In genomic region chr11:80809993-80810821, GRCm38 (mm10) we compare ENCODE assay signal across 8 mouse cellular contexts. TPM values are rescaled to one million over a fixed set of nuclear protein-coding genes. Genes with fewer than 3 reads are reported as not detected.
DNase-seq lines count a peak whose midpoint lies in the region; ATAC-seq and TF ChIP-seq lines count a peak whose summit lies in the region.

TSS of gene Tmem98 (plus strand) at chr11:80810175.

- no peak for TF ChIP-seq EP300 in heart, adult 2 months (IDR thresholded peaks at IDR 0.05; ENCODE audit: insufficient read depth, low read depth, low read length)
- TF ChIP-seq EP300 in liver, postnatal 0 days (IDR thresholded peaks at IDR 0.05; ENCODE audit: low read depth), result no peak

- intact Hi-C loops in heart, adult 2 months (cut with DNase I), result loop anchor here (10.0 kb wide), 1 partner anchor 195 kb away; no protein-coding TSS in a partner anchor

- H3K9me3 ChIP-seq in kidney, embryonic 16.5 days (ENCODE audit: low read length), result peaks cover 2% of the 10 kb centered on the region
- H3K9me3 ChIP-seq in liver, postnatal 0 days (ENCODE audit: low read length), result no peaks in the 10 kb centered on the region

- ATAC-seq in common myeloid progenitor, adult 5-6 weeks (replicated peaks; ENCODE audit: low read depth, poor library complexity, severe bottlenecking), result peak; percentile 23; the same call in 1 of the 2 replicates
- peak; percentile 89 for ATAC-seq in kidney, embryonic 16.5 days (ENCODE audit: low FRiP score, low TSS enrichment)
- ATAC-seq in liver, postnatal 0 days, result peak; percentile 89

- no peaks in the 10 kb centered on the region for H3K79me2 ChIP-seq in heart, adult 2 months (replicated peaks; ENCODE audit: control insufficient read depth, insufficient read depth, low read length)

- H3K4me1 ChIP-seq in testis, adult 2 months (ENCODE audit: control insufficient read depth, insufficient read depth, low read length), result peaks cover 9% of the 10 kb centered on the region
- H3K4me1 ChIP-seq in heart, adult 2 months (ENCODE audit: control insufficient read depth, insufficient read depth, low read length), result peaks cover 3% of the 10 kb centered on the region; the same call in 1 of the 2 replicates
- H3K4me1 ChIP-seq in kidney, embryonic 16.5 days (ENCODE audit: insufficient read depth, low read length), result peaks cover 10% of the 10 kb centered on the region; the same call in 1 of the 2 replicates
- peaks cover 14% of the 10 kb centered on the region; the same call in 1 of the 2 replicates for H3K4me1 ChIP-seq in liver, postnatal 0 days (ENCODE audit: insufficient read depth)

- 1% methylated on average over 54 of the region's 54 CpGs for WGBS in heart, adult 2 months
- under 1% methylated on average over 54 of the region's 54 CpGs for WGBS in kidney, embryonic 16.5 days
- WGBS in liver, postnatal 0 days (ENCODE audit: insufficient replicate concordance), result 7% methylated on average over 42 of the region's 54 CpGs

- peak within 1 kb of the TSS; percentile 74 for H3K4me2 ChIP-seq in kidney, embryonic 16.5 days (replicated peaks; ENCODE audit: low read depth, low read length)
- peak within 1 kb of the TSS; percentile 89 for H3K4me2 ChIP-seq in liver, postnatal 0 days (ENCODE audit: low read depth, low read length)

- no peak for DNase-seq in testis, postnatal 14 days (ENCODE audit: low spot score)
- peak; percentile 62 to 69 for DNase-seq in heart, adult 2 months
- peak; percentile 63 for DNase-seq in liver, postnatal 0 days
- peak; percentile 39 for DNase-seq in ovary, postnatal 14 days (ENCODE audit: low spot score)
- DNase-seq in spleen, postnatal 14 days (ENCODE audit: low spot score in 2 of 2), result no peak

- peak within 1 kb of the TSS; percentile 60 for H3K4me3 ChIP-seq in testis, adult 2 months (ENCODE audit: control insufficient read depth, low read depth, low read length)
- H3K4me3 ChIP-seq in heart, adult 2 months, result peak within 1 kb of the TSS; percentile 62
- peak within 1 kb of the TSS; percentile 65 for H3K4me3 ChIP-seq in kidney, embryonic 16.5 days (ENCODE audit: low read length)
- peak within 1 kb of the TSS; percentile 59 for H3K4me3 ChIP-seq in liver, postnatal 0 days (ENCODE audit: low read depth, low read length)

- H3K27me3 ChIP-seq in testis, adult 2 months (ENCODE audit: control insufficient read depth, insufficient read depth, low read length), result no peaks in the 10 kb centered on the region
- no peaks in the 10 kb centered on the region for H3K27me3 ChIP-seq in heart, adult 2 months (ENCODE audit: control insufficient read depth, insufficient read depth, low read length)
- no peaks in the 10 kb centered on the region for H3K27me3 ChIP-seq in kidney, embryonic 16.5 days (ENCODE audit: insufficient read depth, low read length)
- H3K27me3 ChIP-seq in liver, postnatal 0 days (ENCODE audit: insufficient read depth, low read length), result 0 out of 2 replicates have a peak, but pooled peaks cover 17% of the 10 kb centered on the region

- no peak for TF ChIP-seq POLR2A in testis, adult 2 months (IDR thresholded peaks at IDR 0.05; ENCODE audit: control insufficient read depth, low read depth, low read length)
- no peak for TF ChIP-seq POLR2A in heart, adult 2 months (IDR thresholded peaks at IDR 0.05; ENCODE audit: insufficient read depth, low read depth, low read length)

- H3K9ac ChIP-seq in heart, adult 2 months (ENCODE audit: low read depth, low read length), result peak within 1 kb of the TSS; percentile 94
- peak within 1 kb of the TSS; percentile 82 for H3K9ac ChIP-seq in kidney, embryonic 16.5 days (replicated peaks; ENCODE audit: low read length)
- H3K9ac ChIP-seq in liver, postnatal 0 days (replicated peaks), result peak within 1 kb of the TSS; percentile 63

- no peak for TF ChIP-seq CTCF in testis, adult 2 months (IDR thresholded peaks at IDR 0.05; ENCODE audit: control insufficient read depth, insufficient read depth, insufficient replicate concordance, low read depth, low read length)
- no peak for TF ChIP-seq CTCF in heart, adult 2 months (IDR thresholded peaks at IDR 0.05)
- TF ChIP-seq CTCF in liver, postnatal 0 days (IDR thresholded peaks at IDR 0.05; ENCODE audit: low read depth), result no peak

- H3K36me3 ChIP-seq in testis, adult 2 months (ENCODE audit: control insufficient read depth, insufficient read depth, low read length), result no peaks in the 10 kb centered on the region
- H3K36me3 ChIP-seq in heart, adult 2 months (ENCODE audit: control insufficient read depth, insufficient read depth, low read length), result no peaks in the 10 kb centered on the region
- H3K36me3 ChIP-seq in kidney, embryonic 16.5 days (ENCODE audit: insufficient read depth, low read length), result peaks cover 24% of the 10 kb centered on the region
- no peaks in the 10 kb centered on the region for H3K36me3 ChIP-seq in liver, postnatal 0 days (replicated peaks; ENCODE audit: insufficient read depth, low read length)

- H3K27ac ChIP-seq in testis, adult 2 months (ENCODE audit: control insufficient read depth, insufficient read depth, low read depth, low read length), result no peak within 1 kb of the TSS
- peak within 1 kb of the TSS; percentile 62 for H3K27ac ChIP-seq in heart, adult 2 months
- peak within 1 kb of the TSS; percentile 78 for H3K27ac ChIP-seq in kidney, embryonic 16.5 days (ENCODE audit: low read length)
- peak within 1 kb of the TSS; percentile 61 for H3K27ac ChIP-seq in liver, postnatal 0 days (ENCODE audit: low read depth)

RNA-seq across cellular contexts. Expression of gene Tmem98, which starts in this region (rescaled TPM):
- 4.3 and 4.5 TPM in 2 replicates for polyA plus RNA-seq in testis, adult 2 months (2012; rRNA removed)
- total RNA-seq in common myeloid progenitor, adult 5-6 weeks (2017), result 6.5 and 7.7 TPM in 2 replicates
- total RNA-seq in heart, adult 2 months (2021), result 10 to 100 TPM; 11.2 to 12.8 TPM
- 29.3 and 34.9 TPM in 2 replicates for polyA plus RNA-seq in heart, adult 2 months (2012; rRNA removed)
- polyA plus RNA-seq in kidney, embryonic 16.5 days (2015; fragmentation: Nextera tagmentation; extraction: Ambion mirVana), result 113 and 119 TPM in 2 replicates
- polyA plus RNA-seq in liver, postnatal 0 days (2015; fragmentation: Nextera tagmentation; extraction: Ambion mirVana), result 19.7 and 21.5 TPM in 2 replicates

Comparison
In these comparisons a context has a peak if more than half of its experiments do, and no peak if none do; other contexts are left out.
1. DNase-seq: peak in heart, adult 2 months (2 of 2), liver, postnatal 0 days (single experiment) and ovary, postnatal 14 days (single experiment); none in testis, postnatal 14 days (single experiment) and spleen, postnatal 14 days (0 of 2).
2. ATAC-seq: peak in every context shown above with its lines; median percentile 89 in kidney, embryonic 16.5 days; 89 in liver, postnatal 0 days; 23 in common myeloid progenitor, adult 5-6 weeks.
3. Peak in every context shown above with its lines, with median percentiles within 50 percentile points of each other: H3K4me3 ChIP-seq and H3K9ac ChIP-seq.